Mouse (Mus musculus) liver, postnatal 0 days (tissue): ENCODE measurements around the gene 2610044O15Rik8. TPM values are rescaled to one million over a fixed set of nuclear protein-coding genes. Genes with fewer than 3 reads are reported as not detected.
"Not testable (repeated sequence)": the region's sequence is repeated elsewhere in the genome, so short reads cannot be mapped to it uniquely, and the experiment has no call there.

Experiments
- ATAC-seq: fragments of 200-750 bp; cut with Nextera tagmentation; 2 replicates; pipeline ENCODE4 v1.8.0; 2017; ENCODE audit warnings: mild to moderate bottlenecking, moderate library complexity
- DNase-seq: peaks from one replicate; pipeline ENCODE4 v3.0.0-alpha.2; 2016
- H3K27ac ChIP-seq: fragments of 300-500 bp; sonication (generic); 2 replicates; pipeline ENCODE4 v1.5.1; 2014; ENCODE audit warnings: antibody characterized with exemption, moderate library complexity, mild to moderate bottlenecking, low read depth
- H3K27me3 ChIP-seq: fragments of 300-500 bp; sonication (generic); 2 replicates; pipeline ENCODE4 v1.6.1; 2014; ENCODE audit warnings: low read length, control low read depth, mixed read lengths; ENCODE audit not compliant: insufficient read depth
- H3K36me3 ChIP-seq: fragments of 300-500 bp; sonication (generic); replicated peaks from 2 replicates; pipeline ENCODE4 v1.6.1; 2014; ENCODE audit warnings: mild to moderate bottlenecking, control low read depth, low read length, moderate library complexity, mixed read lengths; ENCODE audit not compliant: insufficient read depth
- H3K4me1 ChIP-seq: fragments of 300-500 bp; sonication (generic); 2 replicates; pipeline ENCODE4 v1.6.1; 2014; ENCODE audit warnings: antibody characterized with exemption, mild to moderate bottlenecking, control low read depth; ENCODE audit not compliant: insufficient read depth
- H3K4me2 ChIP-seq: fragments of 300-500 bp; sonication (generic); 2 replicates; pipeline ENCODE4 v1.6.1; 2014; ENCODE audit warnings: low read depth, mild to moderate bottlenecking, low read length, moderate library complexity, mixed read lengths
- H3K4me3 ChIP-seq: fragments of 300-500 bp; sonication (generic); 2 replicates; pipeline ENCODE4 v1.5.1; 2014; ENCODE audit warnings: low read depth, low read length
- H3K9ac ChIP-seq: fragments of 300-500 bp; sonication (generic); replicated peaks from 2 replicates; pipeline ENCODE4 v1.6.1; 2014; ENCODE audit warnings: mild to moderate bottlenecking, moderate library complexity
- H3K9me3 ChIP-seq: fragments of 300-500 bp; sonication (generic); 2 replicates; pipeline ENCODE4 v1.6.1; 2016; ENCODE audit warnings: mild to moderate bottlenecking, control low read depth, low read length, mixed read lengths
- CTCF ChIP-seq: sonication (generic); IDR thresholded peaks from 2 replicates; pipeline ENCODE4 v1.5.1; 2016; ENCODE audit warnings: antibody characterized with exemption, low read depth
- EP300 ChIP-seq: IDR thresholded peaks from 2 replicates; pipeline ENCODE4 v1.6.1; 2016; ENCODE audit warnings: antibody characterized with exemption, low read depth, mild to moderate bottlenecking
- WGBS: fragments of 180-500 bp; shearing (Covaris S2); extraction: QIAGEN DNeasy Blood & Tissue Kit; methylation state at CpG from one replicate; pipeline ENCODE4 v1.1.7; 2014; ENCODE audit not compliant: insufficient replicate concordance; 5-methylcytosine and 5-hydroxymethylcytosine counted together
- polyA plus RNA-seq: library from polyadenylated mRNA; unstranded; fragments of >200 nt; fragmentation: Nextera tagmentation; extraction: Ambion mirVana; gene quantifications from 2 replicates; pipeline ENCODE4 v1.2.1, GENCODE M21; 2015

2610044O15Rik8 gene
- 6.4 and 8.5 TPM in 2 replicates for polyA plus RNA-seq

DNA sequence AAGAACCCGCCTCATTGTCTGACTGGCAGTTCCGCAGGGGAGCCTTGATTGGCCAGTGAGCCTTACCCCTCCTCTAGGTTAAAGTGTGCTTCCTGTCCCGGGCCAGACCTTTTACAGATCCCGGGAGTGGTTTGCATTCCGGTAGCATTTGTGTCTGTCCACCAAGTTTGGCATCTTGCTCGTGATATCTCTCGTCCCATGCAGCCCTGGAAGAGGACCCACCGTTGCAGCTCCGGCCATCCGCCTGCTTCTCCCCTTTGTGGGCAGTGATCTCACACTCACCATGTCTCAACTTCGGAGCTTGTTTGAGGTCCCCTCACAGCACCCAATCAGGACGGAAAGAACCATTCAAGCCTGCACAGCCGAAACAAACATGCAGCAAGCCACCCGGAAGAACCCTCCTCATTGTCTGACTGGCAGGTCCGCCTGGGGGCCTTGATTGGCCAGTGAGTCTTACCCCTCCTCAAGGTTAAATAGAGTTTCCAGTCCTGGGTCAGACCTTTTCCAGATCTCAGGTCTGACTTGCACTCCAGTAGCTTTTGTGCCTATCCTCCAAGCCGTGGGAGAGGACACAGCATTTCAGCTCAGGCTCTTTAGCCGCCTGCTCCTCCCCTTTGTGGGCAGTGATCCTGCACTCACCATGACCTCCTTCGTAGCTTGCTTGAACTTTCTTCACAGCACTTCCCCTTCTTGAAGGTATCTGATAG lies at the start of gene 2610044O15Rik8:
TSS of gene 2610044O15Rik8 (minus strand) at position 380 of the 707 bp plus-strand sequence.
- WGBS, result under 1% methylated on average over 18 of the region's 18 CpGs
- Histone ChIP-seq H3K4me1 (peaks cover 6% of the 10 kb centered on the region), H3K4me3 (peak within 1 kb of the TSS; percentile 63), H3K27ac (peak within 1 kb of the TSS; percentile 90), H3K9ac (peak within 1 kb of the TSS; percentile 67), H3K4me2 (peak within 1 kb of the TSS; percentile 73), H3K27me3 (no peaks in the 10 kb centered on the region), H3K9me3 (no peaks in the 10 kb centered on the region), H3K36me3 (no peaks in the 10 kb centered on the region)
- peak; percentile 84 for DNase-seq
- 0 out of 2 replicates have a peak, but pooled peaks have one; percentile 18 for TF ChIP-seq EP300
- no peak for TF ChIP-seq CTCF
- ATAC-seq, result peak; percentile 97

DNA sequence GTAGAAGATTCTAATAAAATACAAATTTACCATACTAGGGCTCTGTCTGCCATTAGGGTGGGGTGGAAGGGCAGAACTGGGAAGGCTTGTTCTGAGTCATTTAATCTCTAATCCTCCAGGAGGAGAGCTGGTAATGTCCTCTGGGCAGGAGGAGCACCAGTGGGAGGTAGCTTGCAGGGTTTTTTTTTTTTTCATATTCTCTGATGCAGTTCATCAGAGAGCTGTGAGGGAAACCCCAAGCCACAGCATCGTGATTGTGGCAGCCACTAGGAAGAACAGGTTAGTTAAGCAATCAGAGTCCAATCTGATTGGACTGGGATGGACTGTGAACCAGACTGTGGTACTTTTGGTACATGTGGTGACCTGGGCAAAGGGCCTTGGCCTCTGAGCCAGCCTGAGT lies 31.7 kb upstream of the 2610044O15Rik8 start:
- 50% methylated on average over 1 of the region's 1 CpGs for WGBS
- DNase-seq (no peak), ATAC-seq (no peak)
- TF ChIP-seq EP300, result no peak
- no peak for TF ChIP-seq CTCF
- H3K4me3 ChIP-seq, result no peak overlapping the region
- no peak overlapping the region for H3K4me2 ChIP-seq
- H3K27ac ChIP-seq, result no peak overlapping the region
- peaks cover 5% of the 10 kb centered on the region for H3K4me1 ChIP-seq
- H3K9ac ChIP-seq, result no peak overlapping the region
- no peaks in the 10 kb centered on the region for H3K27me3 ChIP-seq
- H3K36me3 ChIP-seq, result peaks cover 8% of the 10 kb centered on the region; the same call in 1 of the 2 replicates
- peaks cover 11% of the 10 kb centered on the region for H3K9me3 ChIP-seq

- no peak for DNase-seq
- Histone ChIP-seq H3K4me3 (peak overlapping the region; percentile 60), H3K36me3 (peaks cover 8% of the 10 kb centered on the region; the same call in 1 of the 2 replicates), H3K9me3 (peaks cover 11% of the 10 kb centered on the region), H3K27me3 (no peaks in the 10 kb centered on the region), H3K4me1 (peaks cover 5% of the 10 kb centered on the region), H3K27ac (no peak overlapping the region), H3K9ac (no peak overlapping the region), H3K4me2 (peak overlapping the region; percentile 73)
- ATAC-seq, result no peak
- TF ChIP-seq CTCF (no peak), EP300 (no peak)
- WGBS, result 51% methylated on average over 2 of the region's 2 CpGs
Observed at GRCm38 (mm10) chr8:129264296-129264695, 30.1 kb upstream of the 2610044O15Rik8 start.

DNA sequence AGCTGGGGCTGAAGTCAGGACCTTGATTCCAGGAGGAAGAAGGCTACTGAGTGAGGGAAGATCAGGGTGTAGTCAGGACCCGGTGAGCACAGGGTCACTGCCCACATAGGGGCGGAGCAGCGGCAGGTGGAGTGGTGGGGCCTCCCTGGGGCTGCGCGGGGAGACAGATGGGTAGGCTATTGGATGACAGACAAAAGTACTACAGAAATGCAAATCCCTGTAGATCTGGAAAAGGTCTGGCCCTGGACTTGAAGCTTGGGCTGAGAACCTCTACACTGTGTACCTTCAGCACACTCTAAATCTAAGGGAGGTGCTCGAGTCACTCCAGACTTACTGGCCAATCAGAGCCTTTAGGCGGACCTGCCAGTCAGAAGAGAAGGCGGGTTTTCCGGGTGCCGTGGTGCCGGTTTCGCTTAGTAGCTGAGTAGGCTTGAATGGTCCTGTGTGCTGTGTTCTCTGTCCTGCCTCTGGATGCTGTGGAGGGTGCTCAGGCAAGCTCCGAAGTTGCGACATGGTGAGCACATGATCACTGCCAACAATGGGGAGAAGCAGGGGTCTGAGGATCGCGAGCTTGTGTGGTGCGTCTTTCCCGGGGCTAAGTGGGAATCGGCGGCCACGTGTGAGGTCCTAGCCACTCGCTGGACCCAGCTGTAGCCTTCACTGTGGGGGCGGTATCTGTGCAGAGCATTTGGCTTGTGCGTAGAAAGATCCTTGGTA lies 29.2 kb upstream of the 2610044O15Rik8 start:
- peak; percentile 97 for ATAC-seq
- H3K27me3 ChIP-seq, H3K36me3 ChIP-seq, H3K9me3 ChIP-seq, H3K4me1 ChIP-seq: not testable (repeated sequence)
- peak overlapping the region; percentile 73 for H3K4me2 ChIP-seq
- WGBS, result under 1% methylated on average over 23 of the region's 24 CpGs
- H3K9ac ChIP-seq, result peak overlapping the region; percentile 64
- H3K27ac ChIP-seq, result peak overlapping the region; percentile 62; the same call in 1 of the 2 replicates
- peak; percentile 71 for DNase-seq
- H3K4me3 ChIP-seq, result peak overlapping the region; percentile 60

DNA sequence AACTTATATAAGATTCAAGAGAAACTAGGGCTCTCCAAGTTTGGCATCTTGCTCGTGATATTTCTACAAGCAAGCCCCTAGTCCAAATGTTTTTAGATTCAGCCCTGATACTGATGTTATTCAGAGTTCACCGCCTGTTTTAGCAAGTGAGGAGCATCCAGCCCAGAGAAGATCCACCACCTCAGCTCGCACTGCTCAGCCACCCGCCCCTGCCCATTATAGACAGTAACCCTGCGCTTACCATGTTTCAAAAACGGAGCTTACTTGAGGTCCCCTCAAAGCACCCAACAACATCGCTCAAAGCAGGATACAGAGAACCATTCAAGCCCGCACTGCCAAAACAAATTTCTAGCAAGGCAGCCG lies 561 bp downstream of the 2610044O15Rik8 start:
- H3K4me2 ChIP-seq, result peak overlapping the region; percentile 73
- no peak for DNase-seq
- no peaks in the 10 kb centered on the region for H3K27me3 ChIP-seq
- H3K36me3 ChIP-seq, result no peaks in the 10 kb centered on the region
- H3K9ac ChIP-seq, result peak overlapping the region; percentile 67
- H3K27ac ChIP-seq, result peak overlapping the region; percentile 90
- H3K9me3 ChIP-seq, result no peaks in the 10 kb centered on the region
- under 1% methylated on average over 9 of the region's 9 CpGs for WGBS
- H3K4me3 ChIP-seq, result peak overlapping the region; percentile 63
- H3K4me1 ChIP-seq, result peaks cover 6% of the 10 kb centered on the region
- no peak for ATAC-seq
- no peak for TF ChIP-seq EP300
- TF ChIP-seq CTCF, result no peak

Other genes starting within 250 kb of the 2610044O15Rik8 start
- gene Ccdc7a, start 168.9 kb downstream of the 2610044O15Rik8 start, polyA plus RNA-seq, result not detected in 2 replicates
- gene Ccdc7b, start 167.3 kb downstream of the 2610044O15Rik8 start, polyA plus RNA-seq, result not detected in 2 replicates
- gene Gm10999, start 102.7 kb downstream of the 2610044O15Rik8 start, polyA plus RNA-seq, result not detected in 2 replicates